Mouse (Mus musculus): Measurements from ENCODE around the gene Atp6v0c. TPM values are rescaled to one million over a fixed set of nuclear protein-coding genes. Genes with fewer than 3 reads are reported as not detected.
A peak's percentile ranks its signal among the peaks of the same experiment; 100 is the strongest.

The Atp6v0c gene
- total RNA-seq, 2 experiments from 2014 or later = 1,211 to 1,240 TPM

- Histone ChIP-seq H3K4me3 (no peak overlapping the region), H3K27ac (no peak overlapping the region)
- no peak for TF ChIP-seq CTCF (IDR thresholded peaks at IDR 0.05)
- intact Hi-C loops (cut with DNase I) = loop anchor here (5.0 kb wide), 1 partner anchor 153 kb away; no protein-coding TSS in a partner anchor
- no peak for DNase-seq (ENCODE audit: extremely low spot score in 1 of 2, low spot score in 2 of 2)
Measured at GRCm38 (mm10) chr17:24154463-24154862, 15.0 kb downstream of the Atp6v0c start.

- Histone ChIP-seq H3K27ac (no peak overlapping the region), H3K4me3 (peak overlapping the region; percentile 46)
- peak; percentile 94 for TF ChIP-seq CTCF (IDR thresholded peaks at IDR 0.05)
- peak; percentile 74 to 76 for DNase-seq (ENCODE audit: extremely low spot score in 1 of 2, low spot score in 2 of 2)
- intact Hi-C loops (cut with DNase I) = loop anchor here (2.0 to 5.0 kb wide), 2 partner anchors 155 to 239 kb away; no protein-coding TSS in a partner anchor
Measured at GRCm38 (mm10) chr17:24151890-24152563, 17.5 kb downstream of the Atp6v0c start.

- no peak for TF ChIP-seq CTCF (IDR thresholded peaks at IDR 0.05)
- DNase-seq (ENCODE audit: extremely low spot score in 1 of 2, low spot score in 2 of 2) = no peak
- no peak overlapping the region for H3K27ac ChIP-seq
- H3K4me3 ChIP-seq = no peak overlapping the region
- intact Hi-C loops (cut with DNase I) = loop anchor here (5.0 kb wide), 1 partner anchor 156 kb away; no protein-coding TSS in a partner anchor
Measured at GRCm38 (mm10) chr17:24151382-24151781, 18.1 kb downstream of the Atp6v0c start.

- H3K4me3 ChIP-seq = peak within 1 kb of the TSS; percentile 46; the same call in 1 of the 2 replicates
- TF ChIP-seq CTCF (IDR thresholded peaks at IDR 0.05) = no peak
- H3K27ac ChIP-seq = no peak within 1 kb of the TSS
- DNase-seq (ENCODE audit: extremely low spot score in 1 of 2, low spot score in 2 of 2) = no peak
- intact Hi-C loops (cut with DNase I) = loop anchor here (5.0 kb wide), 1 partner anchor 156 kb away; no protein-coding TSS in a partner anchor
Measured at GRCm38 (mm10) chr17:24150824-24151223, 18.7 kb downstream of the Atp6v0c start, which contains the start of gene Pdpk1. Gene Pdpk1, minus strand, starts transcription at chr17:24150924.

DNA sequence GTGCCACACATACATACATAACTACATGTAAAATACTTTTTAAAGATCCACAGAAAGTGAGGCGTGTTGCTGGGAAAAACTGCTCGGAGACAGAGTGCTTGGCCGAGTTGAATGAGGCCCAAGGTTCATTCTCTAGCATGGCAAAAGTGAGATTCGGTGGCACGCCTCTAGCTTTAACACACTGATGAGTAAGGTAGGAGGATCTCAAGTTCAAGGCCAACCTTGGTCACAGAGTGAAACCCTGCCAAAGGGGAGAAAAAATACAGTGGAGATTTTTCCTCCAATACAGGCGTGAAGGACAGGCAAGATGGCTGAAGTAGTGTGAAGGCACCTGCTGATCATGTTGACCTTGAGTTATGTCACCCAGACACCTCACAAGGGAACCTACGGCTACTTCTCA is 20.1 kb downstream of the Atp6v0c start:
- no peak for DNase-seq (ENCODE audit: extremely low spot score in 1 of 2, low spot score in 2 of 2)
- TF ChIP-seq CTCF (IDR thresholded peaks at IDR 0.05) = no peak
- Histone ChIP-seq H3K27ac (no peak overlapping the region), H3K4me3 (no peak overlapping the region)
- intact Hi-C loops (cut with DNase I) = no loop called here

DNA sequence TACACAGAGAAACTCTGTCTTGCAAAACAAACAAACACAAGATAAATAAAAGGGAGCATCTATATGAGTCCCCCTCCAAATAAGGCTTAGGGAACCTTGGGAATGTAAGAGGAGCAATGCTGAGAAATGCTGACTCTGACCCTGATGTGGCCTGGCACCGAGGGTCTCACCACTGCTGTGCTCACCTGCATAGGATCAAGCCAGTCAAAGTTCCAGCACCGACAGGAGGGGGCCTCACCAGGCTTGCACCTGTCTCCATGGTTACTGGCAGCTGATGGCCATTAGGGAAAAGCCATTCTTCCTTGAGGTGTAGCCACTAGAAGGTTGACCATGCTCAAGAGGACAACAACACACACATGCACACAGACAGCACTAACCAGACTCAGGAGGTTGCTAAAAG is 26.6 kb downstream of the Atp6v0c start:
- Histone ChIP-seq H3K4me3 (no peak overlapping the region), H3K27ac (no peak overlapping the region)
- intact Hi-C loops (cut with DNase I) = no loop called here
- DNase-seq (ENCODE audit: extremely low spot score in 1 of 2, low spot score in 2 of 2) = no peak
- TF ChIP-seq CTCF (IDR thresholded peaks at IDR 0.05) = no peak

DNA sequence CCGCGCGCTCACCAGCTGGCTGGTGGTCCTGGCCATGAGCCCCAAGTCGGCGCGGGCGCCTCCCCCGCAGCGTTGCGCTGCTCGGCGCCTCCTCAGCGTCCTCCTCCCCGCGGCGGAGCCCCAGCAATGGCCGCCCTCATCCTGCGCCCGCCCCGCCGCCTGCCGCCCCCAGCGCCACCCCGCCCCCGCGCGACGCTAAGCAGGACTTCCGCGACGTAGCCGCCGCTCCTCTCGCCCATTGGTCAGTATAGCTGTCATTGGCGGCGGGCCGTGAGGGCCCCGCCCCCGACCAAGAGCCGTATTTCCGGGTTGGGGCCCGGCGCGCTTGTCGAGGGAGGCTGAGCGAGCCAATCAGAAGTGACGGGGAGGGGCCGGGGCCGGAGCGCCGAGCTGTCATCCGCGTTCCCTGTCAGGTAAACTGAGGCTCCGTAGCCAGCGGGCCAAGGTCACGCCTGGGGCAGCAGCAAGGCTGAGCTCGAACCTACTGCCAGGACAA is 28.0 kb downstream of the Atp6v0c start:
- H3K27ac ChIP-seq = peak overlapping the region; percentile 93
- no peak for TF ChIP-seq CTCF (IDR thresholded peaks at IDR 0.05)
- peak; percentile 97 to 98 for DNase-seq (ENCODE audit: extremely low spot score in 1 of 2, low spot score in 2 of 2)
- peak overlapping the region; percentile 98 for H3K4me3 ChIP-seq
- intact Hi-C loops (cut with DNase I) = no loop called here

DNA sequence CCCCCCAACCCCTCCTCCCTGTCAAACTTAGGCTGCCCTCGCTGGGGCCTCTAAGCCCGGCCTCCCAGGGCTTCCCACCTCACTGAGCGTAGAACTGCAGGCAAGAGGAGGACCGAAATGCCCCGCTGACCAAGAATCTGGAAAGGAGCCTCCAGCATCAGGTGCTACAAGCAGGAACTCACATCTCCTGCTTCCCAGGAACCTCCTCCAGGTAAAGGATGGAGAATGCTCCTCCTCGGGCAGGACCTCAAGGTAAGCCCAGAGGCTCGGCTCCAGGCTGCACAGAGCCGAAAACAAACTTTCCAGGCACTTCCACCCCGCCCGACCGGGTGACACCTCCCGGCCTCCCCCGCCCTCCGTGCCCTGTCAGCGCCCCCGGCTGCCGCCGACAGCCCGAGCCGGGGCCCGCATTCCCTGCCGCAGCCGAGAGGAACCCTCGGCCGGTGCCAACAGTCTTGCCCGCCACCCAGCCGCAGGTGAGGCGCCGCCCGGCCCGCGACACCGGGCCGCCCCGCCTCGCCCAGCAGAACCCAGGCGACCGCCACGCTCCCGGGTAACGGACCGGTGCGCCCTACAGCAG is 28.6 kb downstream of the Atp6v0c start:
- intact Hi-C loops (cut with DNase I) = no loop called here
- Histone ChIP-seq H3K27ac (peak overlapping the region; percentile 93), H3K4me3 (peak overlapping the region; percentile 98)
- TF ChIP-seq CTCF (IDR thresholded peaks at IDR 0.05) = no peak
- DNase-seq (ENCODE audit: extremely low spot score in 1 of 2, low spot score in 2 of 2) = no peak

- no peak for TF ChIP-seq CTCF (IDR thresholded peaks at IDR 0.05)
- Histone ChIP-seq H3K4me3 (peak overlapping the region; percentile 98), H3K27ac (no peak overlapping the region)
- no peak for DNase-seq (ENCODE audit: extremely low spot score in 1 of 2, low spot score in 2 of 2)
- intact Hi-C loops (cut with DNase I) = no loop called here
Measured at GRCm38 (mm10) chr17:24139968-24140367, 29.5 kb downstream of the Atp6v0c start.

GRCm38 (mm10) chr17:24139256-24139655 is 30.2 kb downstream of the Atp6v0c start:
- TF ChIP-seq CTCF (IDR thresholded peaks at IDR 0.05) = no peak
- Histone ChIP-seq H3K27ac (no peak overlapping the region), H3K4me3 (no peak overlapping the region)
- DNase-seq (ENCODE audit: extremely low spot score in 1 of 2, low spot score in 2 of 2) = no peak
- intact Hi-C loops (cut with DNase I) = no loop called here

GRCm38 (mm10) chr17:24137226-24137880 is 32.1 kb downstream of the Atp6v0c start:
- intact Hi-C loops (cut with DNase I) = no loop called here

DNA sequence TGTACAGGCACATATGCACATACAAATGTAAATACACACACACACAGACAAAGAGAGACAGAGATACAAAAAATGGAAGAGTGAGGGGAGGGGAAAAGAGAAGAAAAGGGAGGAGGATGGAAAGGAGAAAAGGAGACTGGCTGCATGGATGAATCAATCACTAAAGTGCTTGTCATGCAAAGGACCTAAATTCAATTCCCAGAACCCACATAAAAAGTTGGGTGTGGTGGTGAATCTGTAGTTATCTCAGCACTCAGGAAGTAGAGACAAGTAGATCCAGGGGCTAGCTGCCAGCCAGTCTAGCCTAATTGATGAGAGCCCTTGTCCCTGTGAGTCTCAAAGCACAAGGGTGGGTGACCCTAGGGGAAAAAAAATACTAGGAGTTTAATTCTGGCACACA is 35.4 kb downstream of the Atp6v0c start:
- H3K27ac ChIP-seq = no peak overlapping the region
- no peak for DNase-seq (ENCODE audit: extremely low spot score in 1 of 2, low spot score in 2 of 2)
- no peak for TF ChIP-seq CTCF (IDR thresholded peaks at IDR 0.05)
- no peak overlapping the region for H3K4me3 ChIP-seq
- intact Hi-C loops (cut with DNase I) = no loop called here

More at GRCm38 (mm10) chr17:24137226-24137880, 32.1 kb downstream of the Atp6v0c start:
- TF ChIP-seq CTCF (IDR thresholded peaks at IDR 0.05) = no peak
- Histone ChIP-seq H3K27ac (no peak overlapping the region), H3K4me3 (no peak overlapping the region)
- DNase-seq (ENCODE audit: extremely low spot score in 1 of 2, low spot score in 2 of 2) = no peak

All from left cerebral cortex, adult 2 months (tissue).